Comparison of ENCODE assay signal across 11 mouse cellular contexts in the genomic region with DNA sequence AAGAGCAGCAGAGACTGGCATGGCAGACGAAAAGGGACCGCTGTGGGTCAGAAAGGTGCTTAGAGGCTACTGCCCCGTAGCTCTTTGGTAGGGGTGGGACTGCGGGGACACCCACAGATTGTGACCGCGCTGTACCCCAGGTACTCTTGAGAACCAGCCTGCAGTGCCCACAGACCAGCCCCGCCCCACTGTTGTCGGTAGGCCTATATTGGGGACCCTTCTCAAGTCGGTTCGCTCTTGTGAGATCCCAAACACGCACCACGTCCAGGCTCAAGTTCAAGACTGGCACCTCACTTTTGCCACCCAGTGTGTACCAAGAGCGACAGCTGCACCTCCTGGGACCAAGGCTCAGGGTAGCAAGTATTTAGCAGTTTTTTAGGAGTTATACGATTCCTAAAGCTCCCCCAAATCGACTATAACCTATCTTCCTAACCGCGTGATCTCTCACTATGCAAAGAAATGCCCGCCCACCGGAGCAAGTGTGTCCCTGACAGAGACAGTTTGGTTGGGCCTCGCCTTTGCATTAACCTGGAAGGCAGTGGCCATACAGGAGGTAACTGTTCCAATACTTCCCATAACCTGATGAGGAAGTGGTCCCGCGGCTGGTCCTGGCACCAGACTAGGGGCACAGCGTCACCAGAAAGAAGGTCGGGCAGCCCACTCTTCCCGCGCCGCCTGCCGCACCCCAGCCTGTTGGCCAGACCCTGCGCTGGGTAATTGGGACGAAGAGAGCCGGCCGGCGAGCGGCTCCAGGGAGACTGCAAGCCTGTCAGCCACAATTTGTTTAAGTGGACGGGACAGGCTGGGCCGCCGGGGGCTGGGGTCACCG. TPM values are rescaled to one million over a fixed set of nuclear protein-coding genes. Genes with fewer than 3 reads are reported as not detected.
A peak's percentile ranks its signal among the peaks of the same experiment; 100 is the strongest.
DNase-seq lines count a peak whose midpoint lies in the region; ATAC-seq and TF ChIP-seq lines count a peak whose summit lies in the region.
"Had no signal": no experiment of that assay in that cellular context is flagged by ENCODE, and none has a peak within 500 bp of the region (broad histone marks: within the 10 kb centered on the region; RNA-seq: fewer than 3 reads in every experiment).

No protein-coding gene starts in this region.

- no peak for TF ChIP-seq POLR2A in thymus, adult 2 months (IDR thresholded peaks at IDR 0.05; ENCODE audit: control insufficient read depth, extremely low read depth, insufficient read depth, low read length, poor library complexity)

- peak overlapping the region; percentile 86 for H3K27ac ChIP-seq in hindbrain, embryonic 10.5 days
- no peak overlapping the region for H3K27ac ChIP-seq in hindbrain, embryonic 16.5 days (ENCODE audit: low read depth, low read length)
- peak overlapping the region; percentile 89 for H3K27ac ChIP-seq in embryonic facial prominence, embryonic 15.5 days (replicated peaks)
- H3K27ac ChIP-seq in intestine, postnatal 0 days (ENCODE audit: low read depth, low read length) = no peak overlapping the region
- no peak overlapping the region for H3K27ac ChIP-seq in thymus, adult 2 months (ENCODE audit: control insufficient read depth, insufficient read depth, low read length)

- no peak overlapping the region for H3K4me2 ChIP-seq in hindbrain, embryonic 16.5 days (ENCODE audit: low read length)
- H3K4me2 ChIP-seq in embryonic facial prominence, embryonic 15.5 days (replicated peaks) = peak overlapping the region; percentile 81
- H3K4me2 ChIP-seq in intestine, postnatal 0 days (replicated peaks; ENCODE audit: low read depth) = peak overlapping the region; percentile 54

- H3K27me3 ChIP-seq in hindbrain, embryonic 10.5 days (ENCODE audit: insufficient read depth, poor library complexity, severe bottlenecking) = peaks cover 98% of the 10 kb centered on the region
- peaks cover 45% of the 10 kb centered on the region for H3K27me3 ChIP-seq in hindbrain, embryonic 16.5 days (replicated peaks; ENCODE audit: control insufficient read depth, insufficient read depth, low read length)
- peaks cover 63% of the 10 kb centered on the region for H3K27me3 ChIP-seq in embryonic facial prominence, embryonic 15.5 days
- H3K27me3 ChIP-seq in intestine, postnatal 0 days (replicated peaks; ENCODE audit: control insufficient read depth, insufficient read depth, low read length) = peaks cover 52% of the 10 kb centered on the region
- peaks cover 30% of the 10 kb centered on the region for H3K27me3 ChIP-seq in thymus, adult 2 months (ENCODE audit: control insufficient read depth, insufficient read depth, low read length)

- no peaks in the 10 kb centered on the region for H3K36me3 ChIP-seq in hindbrain, embryonic 10.5 days
- no peaks in the 10 kb centered on the region for H3K36me3 ChIP-seq in hindbrain, embryonic 16.5 days (ENCODE audit: control insufficient read depth, insufficient read depth, low read length)
- H3K36me3 ChIP-seq in embryonic facial prominence, embryonic 15.5 days = no peaks in the 10 kb centered on the region
- H3K36me3 ChIP-seq in intestine, postnatal 0 days (ENCODE audit: control insufficient read depth, insufficient read depth) = no peaks in the 10 kb centered on the region
- no peaks in the 10 kb centered on the region for H3K36me3 ChIP-seq in thymus, adult 2 months (ENCODE audit: control insufficient read depth, insufficient read depth, low read length)

- WGBS in hindbrain, embryonic 10.5 days = 4% methylated on average over 38 of the region's 38 CpGs
- WGBS in hindbrain, embryonic 16.5 days = 6% methylated on average over 38 of the region's 38 CpGs
- WGBS in embryonic facial prominence, embryonic 15.5 days = 17% methylated on average over 38 of the region's 38 CpGs
- 44% methylated on average over 38 of the region's 38 CpGs for WGBS in intestine, postnatal 0 days
- 23% methylated on average over 38 of the region's 38 CpGs for WGBS in thymus, adult 2 months

- TF ChIP-seq CTCF in intestine, postnatal 0 days (IDR thresholded peaks at IDR 0.05; ENCODE audit: low read depth) = no peak
- no peak for TF ChIP-seq CTCF in thymus, adult 2 months (IDR thresholded peaks at IDR 0.05; ENCODE audit: borderline replicate concordance, control insufficient read depth, extremely low read depth, insufficient read depth, low read length, poor library complexity)

- H3K4me1 ChIP-seq in hindbrain, embryonic 10.5 days (replicated peaks) = peaks cover 78% of the 10 kb centered on the region
- H3K4me1 ChIP-seq in hindbrain, embryonic 16.5 days (ENCODE audit: control insufficient read depth, insufficient read depth, low read depth, low read length) = peaks cover 17% of the 10 kb centered on the region
- H3K4me1 ChIP-seq in embryonic facial prominence, embryonic 15.5 days = peaks cover 52% of the 10 kb centered on the region
- H3K4me1 ChIP-seq in intestine, postnatal 0 days (replicated peaks; ENCODE audit: control insufficient read depth, insufficient read depth, low read length) = peaks cover 7% of the 10 kb centered on the region
- H3K4me1 ChIP-seq in thymus, adult 2 months (replicated peaks; ENCODE audit: control insufficient read depth, insufficient read depth, low read length) = peaks cover 3% of the 10 kb centered on the region; the same call in 1 of the 2 replicates

- DNase-seq in hindbrain, embryonic 10.5 days (ENCODE audit: low spot score) = peak; percentile 61
- peak; percentile 68 for DNase-seq in neural tube, embryonic 10.5 days (ENCODE audit: extremely low spot score, low spot score)
- no peak for DNase-seq in thymus, adult 2 months
- DNase-seq in T-cell, adult 2 months (ENCODE audit: low spot score) = no peak
- DNase-seq in thymus, postnatal 4 days = no peak
- DNase-seq: cerebellum, adult 2 months had no signal

- no peak overlapping the region for H3K9ac ChIP-seq in hindbrain, embryonic 16.5 days (ENCODE audit: low read depth, low read length)
- no peak overlapping the region for H3K9ac ChIP-seq in embryonic facial prominence, embryonic 15.5 days
- peak overlapping the region; percentile 22; the same call in 1 of the 2 replicates for H3K9ac ChIP-seq in intestine, postnatal 0 days (ENCODE audit: low read depth, low read length)

- no peaks in the 10 kb centered on the region for H3K9me3 ChIP-seq in hindbrain, embryonic 10.5 days
- no peaks in the 10 kb centered on the region for H3K9me3 ChIP-seq in hindbrain, embryonic 16.5 days (ENCODE audit: control insufficient read depth, low read length)
- no peaks in the 10 kb centered on the region for H3K9me3 ChIP-seq in embryonic facial prominence, embryonic 15.5 days (replicated peaks)
- H3K9me3 ChIP-seq in intestine, postnatal 0 days (ENCODE audit: control insufficient read depth) = no peaks in the 10 kb centered on the region
- H3K9me3 ChIP-seq: megakaryocyte, embryonic 14.5 days had no signal

- peak overlapping the region; percentile 60 for H3K4me3 ChIP-seq in hindbrain, embryonic 10.5 days
- H3K4me3 ChIP-seq in hindbrain, embryonic 16.5 days (ENCODE audit: low read length) = no peak overlapping the region
- peak overlapping the region; percentile 67 for H3K4me3 ChIP-seq in embryonic facial prominence, embryonic 15.5 days (replicated peaks)
- peak overlapping the region; percentile 17; the same call in 1 of the 2 replicates for H3K4me3 ChIP-seq in intestine, postnatal 0 days (ENCODE audit: low read depth, low read length)
- H3K4me3 ChIP-seq in thymus, adult 2 months (ENCODE audit: control insufficient read depth, insufficient read depth, low read length) = no peak overlapping the region

- no peak for ATAC-seq in hindbrain, embryonic 16.5 days
- ATAC-seq in embryonic facial prominence, embryonic 15.5 days (ENCODE audit: insufficient number of reproducible peaks, low FRiP score, low TSS enrichment, low read depth) = no peak
- no peak for ATAC-seq in intestine, postnatal 0 days

RNA-seq across cellular contexts. Expression of a gene that starts 3.4 kb away (rescaled TPM):
- polyA plus RNA-seq in hindbrain, embryonic 10.5 days (2016; fragmentation: Nextera tagmentation; extraction: Ambion mirVana) = 1.5 and 3.1 TPM in 2 replicates
- polyA plus RNA-seq in hindbrain, embryonic 16.5 days (2015; fragmentation: Nextera tagmentation; extraction: Ambion mirVana) = 0.64 and 1.0 TPM in 2 replicates
- 8.0 and 8.1 TPM in 2 replicates for polyA plus RNA-seq in embryonic facial prominence, embryonic 15.5 days (2015; fragmentation: Nextera tagmentation; extraction: Ambion mirVana)
- 3.0 and 3.3 TPM in 2 replicates for polyA plus RNA-seq in intestine, postnatal 0 days (2015; fragmentation: Nextera tagmentation; extraction: Ambion mirVana)
- 2.7 and 3.5 TPM in 2 replicates for polyA plus RNA-seq in thymus, adult 2 months (2012; rRNA removed)

RNA-seq across cellular contexts. Expression of a gene that starts 21.2 kb away (rescaled TPM):
- not detected in 2 replicates for polyA plus RNA-seq in hindbrain, embryonic 10.5 days (2016; fragmentation: Nextera tagmentation; extraction: Ambion mirVana)
- not detected in 2 replicates for polyA plus RNA-seq in hindbrain, embryonic 16.5 days (2015; fragmentation: Nextera tagmentation; extraction: Ambion mirVana)
- polyA plus RNA-seq in embryonic facial prominence, embryonic 15.5 days (2015; fragmentation: Nextera tagmentation; extraction: Ambion mirVana) = 0.31 TPM in 1 of 2 replicates, not detected in the other
- not detected in 2 replicates for polyA plus RNA-seq in intestine, postnatal 0 days (2015; fragmentation: Nextera tagmentation; extraction: Ambion mirVana)
- not detected in 2 replicates for polyA plus RNA-seq in thymus, adult 2 months (2012; rRNA removed)
- polyA plus RNA-seq: cerebellum, adult 2 months; gonadal fat pad, adult 2 months had no signal

RNA-seq across cellular contexts. Expression of a gene that starts 57.3 kb away (rescaled TPM):
- polyA plus RNA-seq in hindbrain, embryonic 10.5 days (2016; fragmentation: Nextera tagmentation; extraction: Ambion mirVana) = 0.09 and 0.22 TPM in 2 replicates
- polyA plus RNA-seq in hindbrain, embryonic 16.5 days (2015; fragmentation: Nextera tagmentation; extraction: Ambion mirVana) = 0.40 TPM in 2 replicates
- polyA plus RNA-seq in embryonic facial prominence, embryonic 15.5 days (2015; fragmentation: Nextera tagmentation; extraction: Ambion mirVana) = 1.8 and 2.1 TPM in 2 replicates
- polyA plus RNA-seq in intestine, postnatal 0 days (2015; fragmentation: Nextera tagmentation; extraction: Ambion mirVana) = not detected in 2 replicates
- 0.06 and 0.08 TPM in 2 replicates for polyA plus RNA-seq in thymus, adult 2 months (2012; rRNA removed)

Comparison
In these comparisons a context has a peak if more than half of its experiments do, and no peak if none do; other contexts are left out.
1. H3K27ac ChIP-seq: peak in hindbrain, embryonic 10.5 days (single experiment) and embryonic facial prominence, embryonic 15.5 days (single experiment); none in hindbrain, embryonic 16.5 days (single experiment), intestine, postnatal 0 days (single experiment) and thymus, adult 2 months (single experiment).
2. H3K4me3 ChIP-seq: peak in hindbrain, embryonic 10.5 days (single experiment), embryonic facial prominence, embryonic 15.5 days (single experiment) and intestine, postnatal 0 days (single experiment); none in hindbrain, embryonic 16.5 days (single experiment) and thymus, adult 2 months (single experiment).
3. DNase-seq: peak in hindbrain, embryonic 10.5 days (single experiment) and neural tube, embryonic 10.5 days (single experiment); none in thymus, adult 2 months (single experiment), T-cell, adult 2 months (single experiment) and thymus, postnatal 4 days (single experiment).